Mouse (Mus musculus): ENCODE data around the gene Rhox8. TPM values are rescaled to one million over a fixed set of nuclear protein-coding genes. Genes with fewer than 3 reads are reported as not detected.

The Rhox8 gene
- polyA plus RNA-seq, 1 experiment from 2014 or later: not detected

Other genes with a start within 250 kb of the Rhox8 start
- not detected in 2 replicates for gene Rhox2g, start 235.5 kb downstream of the Rhox8 start, polyA plus RNA-seq (2015; fragmentation: Nextera tagmentation; extraction: Ambion mirVana)
- not detected in 2 replicates for gene Rhox4g, start 227.6 kb downstream of the Rhox8 start, polyA plus RNA-seq (2015; fragmentation: Nextera tagmentation; extraction: Ambion mirVana)
- not detected in 2 replicates for gene Rhox3h, start 210.2 kb downstream of the Rhox8 start, polyA plus RNA-seq (2015; fragmentation: Nextera tagmentation; extraction: Ambion mirVana)
- not detected in 2 replicates for gene Rhox2h, start 205.7 kb downstream of the Rhox8 start, polyA plus RNA-seq (2015; fragmentation: Nextera tagmentation; extraction: Ambion mirVana)
- 0.54 and 0.58 TPM in 2 replicates for gene Rhox5, start 74.1 kb downstream of the Rhox8 start, polyA plus RNA-seq (2015; fragmentation: Nextera tagmentation; extraction: Ambion mirVana)
- gene Rhox6, start 52.0 kb downstream of the Rhox8 start, polyA plus RNA-seq (2015; fragmentation: Nextera tagmentation; extraction: Ambion mirVana): not detected in 2 replicates
- gene Rhox7a, start 47.3 kb downstream of the Rhox8 start, polyA plus RNA-seq (2015; fragmentation: Nextera tagmentation; extraction: Ambion mirVana): not detected in 2 replicates
- gene Rhox7b, start 18.3 kb upstream of the Rhox8 start, polyA plus RNA-seq (2015; fragmentation: Nextera tagmentation; extraction: Ambion mirVana): not detected in 2 replicates
- gene Rhox9, start 22.8 kb upstream of the Rhox8 start, polyA plus RNA-seq (2015; fragmentation: Nextera tagmentation; extraction: Ambion mirVana): not detected in 2 replicates
- not detected in 2 replicates for gene Btg1-ps1, start 139.9 kb upstream of the Rhox8 start, polyA plus RNA-seq (2015; fragmentation: Nextera tagmentation; extraction: Ambion mirVana)
- gene Btg1-ps2, start 164.2 kb upstream of the Rhox8 start, polyA plus RNA-seq (2015; fragmentation: Nextera tagmentation; extraction: Ambion mirVana): not detected in 2 replicates
- gene Rhox10, start 187.5 kb upstream of the Rhox8 start, polyA plus RNA-seq (2015; fragmentation: Nextera tagmentation; extraction: Ambion mirVana): not detected in 2 replicates
- not detected in 2 replicates for gene Rhox11, start 206.2 kb upstream of the Rhox8 start, polyA plus RNA-seq (2015; fragmentation: Nextera tagmentation; extraction: Ambion mirVana)
- not detected in 2 replicates for gene Rhox12, start 232.0 kb upstream of the Rhox8 start, polyA plus RNA-seq (2015; fragmentation: Nextera tagmentation; extraction: Ambion mirVana)
- not detected in 2 replicates for gene Rhox13, start 242.3 kb upstream of the Rhox8 start, polyA plus RNA-seq (2015; fragmentation: Nextera tagmentation; extraction: Ambion mirVana)

Measured in kidney, postnatal 0 days (tissue).